Mouse (Mus musculus): ENCODE measurements at regions not wholly inside any gene's neighbourhood (a gene's known extent, or its start where the extent isn't known, plus 50 kb on each side); places are given as distances from the start of the nearest gene placed in this dataset.

DNA sequence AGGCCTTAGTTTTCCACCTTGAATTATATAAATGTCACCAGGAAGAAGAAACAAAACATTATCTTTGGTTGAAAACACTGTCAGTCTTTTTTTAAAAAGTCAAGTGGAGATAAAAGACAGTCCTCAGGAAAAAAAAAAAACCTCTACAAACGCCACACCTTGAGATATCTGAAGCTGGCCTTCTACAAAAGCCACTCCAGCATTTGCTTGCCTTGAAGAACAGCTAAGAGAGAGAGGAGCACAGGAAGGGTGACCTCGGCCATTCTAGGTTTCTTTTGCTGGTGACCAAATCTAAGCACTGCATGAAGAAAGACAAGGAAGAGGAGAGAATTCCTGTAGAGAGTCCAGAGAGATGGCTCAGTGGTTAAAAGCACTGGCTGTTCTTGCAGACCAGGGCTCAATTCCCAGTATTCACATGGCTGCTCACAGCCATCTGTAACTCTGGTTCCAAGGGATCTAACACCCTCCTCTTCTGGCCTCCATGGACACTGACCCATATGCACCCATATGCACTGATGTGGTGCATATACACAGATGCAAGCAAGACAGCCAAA, 90.5 kb downstream of the Tomm20 start:
- no peak for DNase-seq
- intact Hi-C loops (cut with DNase I; ENCODE audit: low total_unique reads), result no loop called here

DNA sequence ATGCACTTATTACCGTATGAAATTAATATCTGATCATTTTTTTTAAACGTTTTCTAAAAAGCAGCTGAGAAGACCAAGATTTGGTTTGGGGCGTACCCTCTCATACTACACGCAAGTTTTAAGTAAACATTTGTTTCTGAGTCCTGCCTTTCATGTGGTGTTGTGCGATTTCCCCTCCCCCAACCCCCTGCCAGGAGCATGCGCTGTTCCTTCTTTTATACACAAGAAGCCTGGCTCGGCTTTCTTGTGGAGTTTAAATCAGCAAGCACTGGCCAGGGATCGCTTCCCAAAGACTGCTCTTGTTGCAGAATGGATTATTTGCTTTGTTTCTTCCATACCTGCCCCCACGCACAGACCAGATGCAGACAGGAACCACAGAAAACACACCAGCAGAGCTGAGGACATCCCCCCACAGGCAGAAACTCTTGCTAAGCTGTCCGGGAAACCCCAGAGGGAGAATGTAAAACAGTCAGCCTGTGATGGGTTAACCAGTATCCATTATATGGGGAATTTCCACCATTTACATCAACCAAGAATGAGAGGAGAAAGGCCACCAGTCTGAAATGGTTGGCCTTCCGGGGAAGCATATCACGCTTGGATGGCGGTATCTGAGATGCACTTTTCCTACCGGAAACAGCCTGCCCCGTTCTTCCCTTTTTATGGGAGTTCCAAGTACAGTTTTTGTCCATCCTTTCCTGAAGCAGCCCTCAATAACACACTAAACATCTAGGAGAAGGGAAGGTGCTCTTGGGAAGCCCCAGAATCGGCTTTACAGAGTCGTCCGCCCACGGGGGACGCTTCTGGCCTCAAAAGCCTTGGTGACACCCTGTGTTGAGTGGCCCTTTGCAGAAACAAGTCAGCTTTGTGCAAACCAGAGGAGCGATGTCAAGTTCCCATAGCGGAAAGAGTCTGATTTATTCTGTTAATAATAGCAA, 91.3 kb downstream of the Tomm20 start:
- intact Hi-C loops (cut with DNase I; ENCODE audit: low total_unique reads), result no loop called here
- DNase-seq, result no peak

DNA sequence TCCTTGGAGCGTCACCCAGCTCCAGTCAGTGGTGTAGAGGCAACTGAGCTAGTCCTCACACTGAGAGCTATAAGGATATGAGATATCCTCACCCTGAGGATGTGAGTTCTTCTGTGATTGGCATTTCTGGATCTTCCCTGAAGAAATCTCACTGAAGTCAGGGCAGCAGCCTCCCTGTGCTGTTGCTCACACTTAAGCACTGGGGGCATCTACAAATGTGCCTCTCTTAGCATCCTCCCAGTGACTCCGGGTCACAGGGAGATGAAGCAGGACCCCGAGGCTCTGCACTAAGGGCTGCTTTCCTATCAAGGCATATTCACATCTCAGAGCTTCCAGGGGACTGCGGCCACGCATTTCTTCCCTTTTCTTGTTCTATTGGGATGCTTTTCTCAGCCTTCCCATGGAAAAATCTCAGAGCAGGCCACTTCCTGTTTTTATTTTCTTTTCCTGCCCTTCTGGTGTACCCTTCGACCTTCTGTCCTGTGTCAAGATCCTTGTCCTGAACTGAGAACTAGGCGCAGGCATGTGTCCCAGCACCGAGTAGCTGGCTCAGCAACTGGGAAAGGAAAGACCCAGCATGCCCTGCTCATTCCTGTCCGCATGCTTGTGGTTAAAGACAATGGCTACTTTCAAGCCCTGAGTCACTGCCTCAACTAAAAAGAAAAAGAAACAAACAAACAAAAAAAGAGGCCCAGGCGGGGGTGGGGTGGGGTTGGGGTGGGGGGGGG, 92.8 kb downstream of the Tomm20 start:
- intact Hi-C loops (cut with DNase I; ENCODE audit: low total_unique reads), result no loop called here
- DNase-seq, result no peak

DNA sequence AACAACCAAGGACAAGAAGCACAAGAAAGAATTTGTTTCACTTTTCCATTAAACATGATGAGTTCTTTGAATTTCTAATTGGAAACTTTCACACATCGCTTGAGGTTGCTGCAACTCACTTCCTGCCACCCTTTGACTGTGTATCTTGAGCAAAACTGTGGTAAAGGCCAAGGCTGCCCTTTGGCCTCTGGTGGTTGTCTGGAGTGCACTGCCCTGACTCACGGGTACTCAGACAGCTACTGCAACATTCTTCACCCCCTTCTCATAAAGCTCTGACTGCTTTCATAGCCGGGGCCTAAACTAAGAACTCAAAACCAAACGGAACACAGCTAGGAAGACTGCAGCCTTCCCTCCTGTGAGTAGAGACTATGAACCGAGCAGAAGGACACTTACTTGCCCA, 93.5 kb downstream of the Tomm20 start:
- no peak for DNase-seq
- intact Hi-C loops (cut with DNase I; ENCODE audit: low total_unique reads), result no loop called here

DNA sequence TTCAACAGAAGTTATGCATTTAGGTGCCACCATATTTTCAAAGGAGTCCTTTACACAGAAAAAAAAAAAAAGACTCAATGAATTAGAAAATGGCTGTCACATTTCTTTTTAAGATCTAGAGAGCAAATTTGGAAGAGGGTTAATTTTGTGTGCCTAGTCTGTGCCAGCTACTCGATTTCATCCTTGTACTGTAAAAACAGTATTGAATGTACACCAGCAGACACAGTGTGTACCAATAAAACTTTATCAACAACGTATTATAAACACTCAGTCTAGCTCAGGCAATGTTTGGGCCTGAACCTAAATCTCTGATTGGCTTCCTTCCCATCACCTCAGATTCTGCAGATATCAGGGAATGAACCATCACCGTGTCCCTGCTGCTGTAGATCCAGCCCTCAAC, 93.9 kb downstream of the Tomm20 start:
- intact Hi-C loops (cut with DNase I; ENCODE audit: low total_unique reads), result no loop called here
- DNase-seq, result no peak

DNA sequence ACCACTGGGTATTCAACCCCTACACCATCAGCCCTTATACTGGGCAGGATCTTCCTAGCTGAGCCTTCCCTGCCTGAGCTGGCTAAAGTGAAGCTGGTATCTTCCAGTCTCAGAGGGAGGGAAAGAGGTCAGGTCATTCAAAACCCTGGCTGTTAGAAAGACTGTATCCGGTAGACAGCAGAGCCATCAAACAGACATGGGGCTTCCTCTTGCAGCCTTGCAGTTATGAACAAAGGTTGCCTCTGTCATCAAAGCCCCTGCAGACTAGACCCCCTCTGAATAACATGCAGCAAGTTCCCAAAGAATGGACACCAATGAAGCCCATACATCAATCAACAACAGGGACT, 95.5 kb downstream of the Tomm20 start:
- DNase-seq, result no peak
- intact Hi-C loops (cut with DNase I; ENCODE audit: low total_unique reads), result no loop called here

DNA sequence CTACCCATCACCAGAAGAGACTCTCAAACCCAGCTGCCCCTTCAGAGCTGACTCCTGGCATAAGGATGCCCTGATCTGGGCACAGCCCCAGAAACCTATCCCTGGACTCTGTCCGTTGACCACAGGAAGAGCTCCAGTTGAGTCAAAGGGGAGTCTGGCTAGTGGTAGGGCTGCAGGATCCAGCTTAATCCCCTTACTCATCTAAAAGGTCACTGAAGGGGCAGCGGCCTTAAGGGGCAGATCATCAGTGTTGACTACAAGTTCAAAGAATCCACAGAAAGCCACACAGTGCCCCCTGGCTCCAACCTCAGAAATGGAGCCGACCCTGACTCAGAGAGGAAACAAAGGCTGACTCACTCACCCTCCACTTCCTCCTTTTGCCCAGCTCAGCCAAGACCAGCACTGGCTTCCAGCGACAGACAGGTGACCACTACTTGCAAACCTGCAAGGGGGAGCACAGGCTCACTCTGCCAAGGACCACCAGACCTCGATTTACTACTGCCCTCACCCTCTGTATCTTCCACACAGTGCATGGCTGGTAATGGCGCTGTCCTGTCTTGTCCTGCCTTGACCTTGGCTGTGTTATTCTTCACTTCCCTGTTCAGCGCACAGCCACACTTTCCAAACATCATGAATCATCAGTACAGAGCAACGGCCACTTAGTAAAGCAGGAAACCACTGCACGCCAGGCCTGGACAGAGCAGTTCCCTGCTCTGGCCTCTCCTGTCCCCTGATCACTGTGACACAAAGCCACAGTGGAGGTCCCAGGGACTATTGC, 96.0 kb downstream of the Tomm20 start:
- DNase-seq, result peak; percentile 61
- intact Hi-C loops (cut with DNase I; ENCODE audit: low total_unique reads), result no loop called here

DNA sequence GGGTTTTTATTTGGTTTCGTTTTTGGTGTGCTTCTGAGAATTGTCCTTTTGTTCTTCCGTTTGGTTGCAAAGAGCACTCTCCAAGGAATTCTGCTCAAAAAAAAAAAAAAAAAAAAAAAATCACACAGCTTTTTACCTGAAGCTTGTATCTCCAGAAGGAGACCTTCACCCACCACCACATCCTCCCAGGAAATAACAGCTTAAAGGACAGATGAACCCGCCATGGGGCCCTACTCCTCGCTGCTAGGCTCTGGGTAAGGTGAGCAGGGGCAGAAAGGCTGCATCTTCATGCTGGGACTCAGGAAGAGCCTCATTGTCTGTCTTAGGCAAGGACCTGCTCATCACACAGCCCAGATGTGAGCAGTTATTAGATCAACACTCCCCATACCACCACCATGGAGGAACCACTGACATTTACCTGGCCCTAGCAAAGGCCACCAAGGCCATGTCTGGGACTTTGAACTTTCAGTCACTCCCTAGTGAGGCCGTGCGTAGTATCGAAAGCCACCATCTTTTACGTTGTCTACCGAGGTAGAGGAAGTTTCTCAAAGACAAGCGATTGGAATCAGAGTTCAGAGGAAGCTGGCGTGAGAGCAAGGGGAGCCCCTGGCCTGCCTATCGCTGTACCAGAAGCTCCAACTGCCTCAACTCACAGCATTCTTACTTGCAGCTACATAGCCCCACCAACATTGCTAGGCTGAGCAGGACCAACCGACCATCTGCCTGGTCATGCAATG, 97.1 kb downstream of the Tomm20 start:
- intact Hi-C loops (cut with DNase I; ENCODE audit: low total_unique reads), result no loop called here

DNA sequence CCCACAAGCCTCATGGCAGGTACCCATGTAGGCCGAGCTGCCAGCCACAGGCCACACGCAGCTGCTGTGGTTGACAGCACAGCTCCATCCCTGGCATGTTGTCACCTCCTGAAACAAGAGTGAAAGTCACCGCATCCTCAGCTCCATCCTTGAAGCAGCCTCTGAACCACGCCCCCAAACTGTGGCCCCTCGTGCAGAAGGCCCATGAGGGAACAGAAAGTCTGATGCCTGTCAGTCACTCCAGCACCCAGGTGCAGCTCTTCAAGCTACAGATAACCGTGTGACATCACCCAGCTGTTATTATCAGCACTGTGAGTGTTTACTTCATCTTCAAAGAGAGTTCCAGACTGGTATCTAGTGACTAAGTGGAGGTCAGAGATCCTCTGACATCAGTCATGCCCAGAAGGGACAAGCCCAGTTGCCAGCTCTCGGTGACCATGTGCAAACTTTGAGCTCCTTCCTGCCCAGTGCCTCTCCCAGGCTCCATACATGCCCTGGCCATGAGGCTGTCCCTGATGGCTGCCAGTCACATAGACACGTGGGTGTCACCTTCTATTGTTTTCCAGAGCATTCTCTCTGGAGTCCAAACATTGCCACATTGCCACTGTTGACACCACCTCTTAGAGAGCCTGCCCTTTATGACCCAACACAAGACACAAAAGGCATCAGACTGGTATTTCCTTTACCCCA, 97.8 kb downstream of the Tomm20 start:
- DNase-seq, result no peak
- intact Hi-C loops (cut with DNase I; ENCODE audit: low total_unique reads), result no loop called here

More for the DNA sequence above, 97.1 kb downstream of the Tomm20 start:
- no peak for DNase-seq

DNA sequence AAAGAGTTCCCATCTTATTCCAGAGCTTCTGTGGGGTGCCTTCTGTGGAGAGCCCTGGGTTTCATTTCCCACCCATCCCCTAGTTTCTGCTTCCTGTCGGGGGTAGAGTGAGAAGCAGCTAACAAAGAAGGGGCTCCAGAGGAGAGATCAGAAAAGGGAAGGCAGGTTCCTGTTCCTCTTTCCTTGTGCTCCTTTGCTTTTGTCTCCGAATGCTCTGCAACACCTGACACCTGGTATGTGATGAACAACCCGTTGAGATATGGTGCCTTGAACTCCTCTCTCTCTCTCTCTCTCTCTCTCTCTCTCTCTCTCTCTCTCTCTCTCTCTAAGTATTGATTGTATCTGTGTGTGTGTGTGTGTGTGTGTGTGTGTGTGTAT, 99.5 kb downstream of the Tomm20 start:
- no peak for DNase-seq
- intact Hi-C loops (cut with DNase I; ENCODE audit: low total_unique reads), result no loop called here

DNA sequence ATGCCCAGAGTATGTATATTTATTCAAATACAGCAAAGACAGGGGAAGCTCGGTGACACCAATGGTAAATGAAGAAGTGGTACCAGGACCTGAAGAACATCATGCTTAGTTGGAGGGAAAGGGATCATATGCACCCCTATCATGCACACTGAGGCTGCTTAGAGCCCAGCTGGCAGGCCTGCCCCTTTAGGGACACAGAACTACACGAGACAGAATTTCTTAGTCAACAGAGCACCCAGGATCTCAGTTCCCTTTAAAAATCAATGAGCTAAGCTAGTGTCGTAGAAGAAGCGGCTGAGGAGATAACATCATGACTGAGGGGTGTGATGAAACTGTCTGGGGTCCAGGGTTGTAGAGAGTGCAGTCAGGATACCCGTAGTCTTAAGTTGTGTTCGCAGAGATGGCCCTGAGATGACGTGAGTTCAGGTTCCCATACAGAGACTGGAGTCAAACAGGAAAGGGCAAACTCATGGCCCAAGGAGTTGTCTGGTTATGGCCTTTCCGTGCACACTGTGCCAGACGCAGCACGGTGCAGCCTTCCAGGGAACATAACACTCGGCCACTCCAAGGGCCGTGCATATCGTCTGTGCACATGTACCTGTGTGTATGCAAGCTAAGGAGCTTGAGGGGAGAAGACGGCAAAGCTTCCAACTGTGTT, 100.0 kb downstream of the Tomm20 start:
- no peak for DNase-seq
- intact Hi-C loops (cut with DNase I; ENCODE audit: low total_unique reads), result no loop called here

DNA sequence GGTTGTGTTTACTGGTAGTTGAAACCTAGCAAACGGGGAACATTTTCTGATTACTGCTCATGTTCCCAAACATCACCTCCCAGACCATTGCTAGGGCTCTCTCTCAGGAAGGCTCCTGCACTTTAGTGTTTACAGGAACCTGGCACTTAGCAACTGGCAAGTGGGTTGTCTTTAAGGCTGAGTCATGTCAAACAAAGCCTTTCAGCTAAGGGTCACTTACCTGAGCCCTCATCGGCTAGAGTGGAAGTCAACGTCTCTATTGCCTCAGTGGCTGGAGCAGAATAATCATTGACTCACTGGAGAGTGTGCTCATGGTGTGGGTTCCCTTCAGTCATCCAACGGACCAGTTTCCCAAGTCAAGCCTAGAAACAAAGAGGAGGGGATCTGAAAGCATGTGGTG, 101.0 kb downstream of the Tomm20 start:
- intact Hi-C loops (cut with DNase I; ENCODE audit: low total_unique reads), result no loop called here
- no peak for DNase-seq

DNA sequence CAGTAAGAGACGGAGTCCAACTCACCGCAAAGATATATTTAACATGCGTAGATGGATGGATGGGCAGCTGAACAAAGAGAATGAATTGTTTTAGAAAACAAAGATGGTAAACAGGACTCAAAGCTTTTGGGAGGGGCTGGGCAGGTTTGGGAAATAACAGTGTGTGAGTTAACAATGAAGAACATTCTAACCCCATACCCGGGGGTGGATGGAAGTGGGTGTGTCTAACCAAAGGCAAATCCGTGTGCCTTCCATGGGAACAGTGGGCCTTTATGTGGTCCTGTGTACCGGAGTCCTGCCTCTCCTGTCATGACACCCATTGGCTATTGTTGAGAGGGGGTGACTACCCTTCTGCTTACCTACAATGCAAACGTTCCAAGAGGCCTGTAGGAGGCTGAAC, 104.5 kb downstream of the Tomm20 start:
- intact Hi-C loops (cut with DNase I; ENCODE audit: low total_unique reads), result no loop called here

DNA sequence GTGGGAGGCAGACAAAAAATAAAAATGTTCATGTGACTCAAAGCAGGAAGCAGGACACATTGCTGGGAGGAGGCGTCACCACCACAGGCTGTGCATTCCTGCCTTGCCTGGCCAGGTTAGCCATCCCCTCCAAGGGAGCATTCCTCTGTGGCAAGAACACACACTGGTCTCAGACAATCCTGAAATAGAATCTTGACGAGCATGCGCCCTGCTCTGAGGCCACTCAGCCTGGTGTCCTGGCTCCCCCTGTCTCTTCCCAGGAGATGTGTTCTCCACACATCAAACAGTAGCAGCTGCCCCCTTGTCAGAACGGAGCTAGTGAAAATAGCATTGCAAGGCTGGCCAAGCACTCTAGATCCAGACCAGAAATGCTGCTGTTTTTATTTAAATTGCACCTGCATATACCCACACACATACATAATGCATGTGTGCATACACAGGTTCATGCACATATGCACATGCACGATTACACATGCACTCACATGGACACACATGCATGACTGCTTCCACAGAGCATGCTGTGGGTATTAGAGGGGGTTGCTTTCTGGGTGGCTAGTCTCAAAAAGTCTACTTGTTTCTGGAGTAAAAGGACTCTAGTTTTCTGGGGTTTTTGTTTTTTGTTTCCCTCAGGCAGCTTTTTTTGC, 105.8 kb downstream of the Tomm20 start:
- intact Hi-C loops (cut with DNase I; ENCODE audit: low total_unique reads), result no loop called here

More for the DNA sequence above, 104.5 kb downstream of the Tomm20 start:
- DNase-seq, result no peak

DNA sequence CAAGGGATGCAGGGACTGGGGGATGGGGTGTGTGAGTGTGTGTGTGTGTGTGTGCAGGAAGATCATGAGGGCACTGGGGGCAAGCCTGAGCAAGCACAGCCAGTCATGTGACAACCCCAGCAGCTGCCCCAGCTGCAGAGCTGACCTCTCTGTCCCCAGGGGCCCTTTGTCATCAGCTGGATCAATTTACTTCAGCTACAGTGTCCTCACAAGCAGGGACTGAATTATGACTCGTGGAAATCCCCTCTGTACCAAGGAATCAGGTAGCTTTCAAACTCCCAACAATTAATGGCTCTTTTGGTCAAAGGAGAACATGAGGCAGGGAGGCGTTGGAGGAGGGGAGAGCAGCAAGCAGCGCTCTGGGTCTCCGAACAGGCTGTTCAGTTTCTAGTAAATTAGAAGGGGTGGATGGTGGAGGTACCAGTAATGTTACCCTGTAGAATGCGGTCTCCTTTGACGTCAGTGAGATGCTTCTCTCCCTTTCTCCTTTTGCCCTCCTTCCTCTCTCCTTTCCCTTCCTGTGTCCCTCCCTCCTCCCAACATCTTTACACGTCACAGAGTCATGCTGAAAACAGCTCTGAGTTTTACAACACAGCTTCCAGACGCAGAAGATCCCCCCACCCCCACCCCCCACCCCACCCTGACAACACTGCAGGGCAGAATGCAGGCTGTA, 106.5 kb downstream of the Tomm20 start:
- peak; percentile 66 for DNase-seq
- intact Hi-C loops (cut with DNase I; ENCODE audit: low total_unique reads), result no loop called here

More for the DNA sequence above, 105.8 kb downstream of the Tomm20 start:
- DNase-seq, result peak; percentile 79

DNA sequence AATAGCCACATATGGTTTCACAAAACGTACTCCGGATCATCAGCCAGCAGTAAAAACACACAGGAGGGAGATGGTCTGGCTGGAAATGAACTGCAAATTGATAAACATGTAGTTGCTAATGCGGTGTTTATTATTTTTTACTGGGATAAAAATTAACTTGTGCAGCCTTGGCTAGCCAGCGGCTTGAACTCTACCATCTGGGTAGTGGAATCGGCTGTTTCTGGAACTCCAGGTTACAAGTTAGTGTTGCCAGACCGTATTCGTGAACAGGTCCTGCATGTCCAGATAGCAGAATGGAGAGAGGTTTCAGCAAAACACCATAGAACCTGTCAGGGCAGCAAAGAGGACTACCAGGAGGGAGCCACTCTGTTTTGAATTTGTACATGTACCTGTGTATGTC, 107.4 kb downstream of the Tomm20 start:
- no peak for DNase-seq
- intact Hi-C loops (cut with DNase I; ENCODE audit: low total_unique reads), result no loop called here

DNA sequence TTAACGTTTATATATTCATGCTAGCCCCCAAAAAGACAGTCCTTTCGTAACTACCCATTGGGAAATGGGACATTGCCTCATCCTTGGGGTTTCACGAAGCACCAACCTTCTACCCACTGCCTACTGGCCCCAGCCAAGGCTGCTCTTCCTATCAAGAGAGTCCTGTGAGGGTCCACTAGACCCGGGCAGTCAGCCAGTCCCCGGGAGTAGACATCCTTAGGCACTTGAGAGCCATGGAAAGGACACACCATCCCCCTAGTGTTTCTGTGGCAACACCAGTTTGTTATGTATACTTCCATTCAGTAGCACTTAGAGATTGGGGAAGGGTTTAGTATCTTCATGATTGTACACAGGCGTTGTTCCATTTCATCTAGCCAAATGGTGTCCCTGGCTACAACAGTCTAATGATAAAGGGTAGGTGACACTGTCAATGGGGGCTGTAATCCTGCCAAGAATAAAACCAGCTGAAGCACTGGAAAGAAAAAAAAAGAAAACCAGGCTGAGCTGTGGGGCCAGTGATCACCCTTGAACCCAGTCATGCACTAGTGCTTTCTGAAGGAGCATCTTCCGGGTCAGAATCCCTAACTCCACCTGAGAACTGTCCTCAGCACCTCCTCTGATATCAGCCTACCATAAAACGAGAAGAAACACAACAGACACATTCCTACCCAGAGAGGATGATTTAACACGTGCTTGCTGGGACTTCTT, 108.2 kb downstream of the Tomm20 start:
- no peak for DNase-seq
- intact Hi-C loops (cut with DNase I; ENCODE audit: low total_unique reads), result no loop called here
